Mouse (Mus musculus) hematopoietic stem cell, adult 5-6 weeks (primary cell): ENCODE data around the gene Klk1b21. TPM values are rescaled to one million over a fixed set of nuclear protein-coding genes. Genes with fewer than 3 reads are reported as not detected.
"Not testable (repeated sequence)": the region's sequence is repeated elsewhere in the genome, so short reads cannot be mapped to it uniquely, and the experiment has no call there.

ENCODE experiments used
- ATAC-seq, 2 experiments: fragments of 125-278 bp in 1 of 2; replicated peaks in 1 of 2; 2 replicates each; pipeline ENCODE4 v1.8.0; 2016 to 2017; ENCODE audit warnings: inconsistent platforms in 2 of 2, mild to moderate bottlenecking in 2 of 2, moderate number of reproducible peaks in 2 of 2, low read depth in 1 of 2, moderate TSS enrichment in 1 of 2; ENCODE audit not compliant: low FRiP score in 2 of 2, poor library complexity in 2 of 2, severe bottlenecking in 2 of 2, insufficient read depth in 1 of 2, low TSS enrichment in 1 of 2
- total RNA-seq: library from RNA; stranded (forward); fragments of 172-1452, 232-1000 nt; gene quantifications from 2 replicates; pipeline ENCODE4 v1.2.3, GENCODE M21; 2017

Klk1b21 gene
- not detected in 2 replicates for total RNA-seq

DNA sequence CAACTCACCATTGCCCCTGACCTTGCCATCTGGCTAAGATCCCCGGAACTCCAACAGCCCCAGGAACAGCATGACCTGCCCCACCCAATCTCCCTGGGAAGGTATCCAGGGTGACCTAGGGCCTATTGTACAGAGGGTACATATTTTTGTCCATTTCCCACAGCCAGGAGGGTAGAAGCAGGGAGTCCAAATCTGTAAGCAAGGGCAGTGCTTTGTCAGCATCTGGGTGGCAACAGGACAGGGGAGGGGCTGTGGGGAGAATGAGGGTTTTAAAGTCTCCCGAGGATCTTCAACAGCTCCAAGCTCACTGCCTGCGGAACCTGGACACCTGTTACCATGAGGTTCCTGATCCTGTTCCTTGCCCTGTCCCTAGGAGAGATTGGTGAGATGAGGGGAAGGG is at the start of gene Klk1b21:
Gene Klk1b21 (plus strand): TSS at position 301 of the 400 bp plus-strand sequence.
- ATAC-seq, result not testable (repeated sequence)

DNA sequence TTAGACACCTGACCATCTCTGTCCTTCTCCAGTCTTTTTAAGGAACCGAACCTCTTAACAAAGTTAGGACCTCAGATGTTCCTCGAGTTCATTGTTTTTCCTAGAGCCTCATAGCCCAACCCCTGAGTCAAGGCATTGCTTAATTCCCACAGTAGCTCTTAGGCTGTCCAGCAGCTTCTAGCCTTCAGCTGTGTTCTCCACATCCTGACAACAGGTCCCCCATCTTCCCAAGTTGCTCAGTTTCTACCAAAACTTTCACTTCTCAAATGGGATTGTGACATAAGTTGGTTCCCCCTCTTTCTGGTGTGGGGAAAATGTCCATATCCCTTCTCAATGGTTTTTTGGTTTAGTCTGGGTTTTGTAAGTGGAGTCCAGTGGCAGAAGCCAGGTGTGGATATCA is 30.0 kb upstream of the Klk1b21 start:
- ATAC-seq, result no peak

DNA sequence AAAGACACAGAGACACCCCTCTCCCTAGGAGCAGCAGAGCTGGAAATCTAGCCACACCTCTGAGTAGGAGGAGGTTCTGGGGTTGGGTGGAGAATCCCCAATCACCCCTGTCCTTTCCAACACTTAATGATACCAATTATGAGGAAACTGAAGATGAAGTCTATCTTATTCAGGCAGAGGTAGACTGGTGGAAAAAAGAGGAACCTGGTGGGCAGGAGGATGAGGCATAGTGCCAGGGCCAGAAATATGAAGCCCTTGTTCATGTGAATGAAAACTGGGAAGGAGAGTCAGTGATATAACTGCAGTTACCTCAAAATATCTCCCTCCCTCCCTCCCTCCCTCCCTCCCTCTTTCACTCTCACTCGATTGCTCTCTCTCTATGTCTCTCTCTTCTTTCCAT is 24.4 kb upstream of the Klk1b21 start:
- no peak for ATAC-seq

DNA sequence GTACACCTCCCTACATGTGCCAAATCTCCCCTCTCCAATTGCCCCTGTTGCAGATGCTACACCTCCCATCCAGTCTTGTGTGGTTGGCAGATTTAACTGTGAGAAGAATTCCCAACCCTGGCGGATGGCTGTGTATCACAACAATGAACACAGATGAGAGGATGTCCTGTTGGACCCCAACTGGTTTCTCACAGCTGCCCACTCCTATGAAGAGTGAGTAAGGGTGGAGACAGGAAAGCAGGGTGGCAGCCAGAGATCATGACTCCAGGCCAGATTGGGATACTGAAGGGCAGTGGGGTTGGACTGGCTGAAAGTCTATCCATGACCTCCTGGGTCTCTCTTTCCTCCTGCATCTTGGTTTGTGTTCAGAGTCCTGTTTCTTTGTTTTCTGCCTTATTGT is 6.0 kb upstream of the Klk1b21 start:
- no peak for ATAC-seq

DNA sequence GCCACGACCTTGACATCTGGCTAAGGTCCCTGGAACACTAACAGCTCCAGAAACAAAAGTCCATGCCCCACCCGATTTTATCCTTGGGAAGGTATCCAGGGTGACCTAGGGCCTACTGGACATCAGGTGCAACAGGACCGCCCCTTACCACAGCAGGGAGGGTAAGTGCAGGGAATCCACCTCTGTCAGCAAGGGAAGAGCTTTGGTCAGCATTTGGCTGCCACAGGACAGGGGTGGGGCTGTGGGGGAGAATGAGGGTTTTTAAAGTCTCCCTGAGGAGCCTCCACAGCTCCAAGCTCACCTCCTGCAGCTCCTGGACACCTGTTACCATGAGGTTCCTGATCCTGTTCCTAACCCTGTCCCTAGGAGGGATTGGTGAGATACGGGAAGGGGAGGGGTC is 10.2 kb downstream of the Klk1b21 start, which contains the start of gene Klk1b22:
Gene Klk1b22 (plus strand): TSS at position 301 of the 400 bp plus-strand sequence.
- ATAC-seq, result no peak

DNA sequence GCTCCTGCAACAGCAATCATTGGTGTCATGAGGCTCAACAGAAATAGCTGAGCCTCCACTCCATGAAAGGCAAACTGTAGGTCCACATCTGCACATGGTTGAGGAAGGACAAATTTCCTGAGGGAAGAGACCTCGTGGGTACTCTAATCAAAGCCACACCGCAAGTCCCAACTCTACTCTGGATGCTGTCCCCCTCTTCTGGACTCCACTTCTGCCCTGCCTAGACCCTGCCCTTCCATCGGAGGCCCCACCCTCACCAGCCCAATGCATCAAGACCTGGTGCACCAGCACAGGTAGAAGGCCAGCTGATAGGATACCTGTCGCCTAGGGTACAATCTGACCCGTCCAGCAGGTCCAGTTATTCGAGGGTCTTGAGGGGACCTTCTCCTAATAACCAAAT is 21.3 kb downstream of the Klk1b21 start:
- ATAC-seq, result no peak

DNA sequence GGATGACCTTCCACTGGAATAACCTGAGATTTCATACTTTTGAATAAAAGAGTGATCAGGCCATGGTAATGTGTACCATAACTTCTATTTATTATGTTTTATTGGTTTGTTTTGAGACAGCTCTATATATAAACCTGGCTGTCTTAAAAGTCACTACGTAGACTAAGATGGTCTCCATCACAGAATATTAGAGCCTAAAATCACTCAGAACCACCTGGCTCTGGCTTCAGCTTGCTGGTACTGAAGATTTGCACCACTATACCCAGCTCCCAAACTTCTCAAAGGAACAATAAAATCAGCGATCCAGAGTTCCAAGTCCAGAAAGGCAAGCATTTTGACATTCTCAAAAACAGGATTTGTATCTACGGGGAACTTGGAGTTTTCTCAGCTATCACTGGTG is 34.3 kb downstream of the Klk1b21 start, which contains the start of gene Klk1b16:
Gene Klk1b16 (plus strand): TSS at position 301 of the 400 bp plus-strand sequence.
- ATAC-seq, result no peak

Other genes starting within 250 kb of the Klk1b21 start
- not detected in 2 replicates for gene Klk4, start 221.2 kb upstream of the Klk1b21 start, total RNA-seq
- not detected in 2 replicates for gene Klk15, start 168.6 kb upstream of the Klk1b21 start, total RNA-seq
- gene Klk1b8, start 151.7 kb upstream of the Klk1b21 start, total RNA-seq, result not detected in 2 replicates
- gene Klk1b1, start 135.6 kb upstream of the Klk1b21 start, total RNA-seq, result not detected in 2 replicates
- gene Klk1b9, start 126.3 kb upstream of the Klk1b21 start, total RNA-seq, result not detected in 2 replicates
- not detected in 2 replicates for gene Klk1b11, start 106.5 kb upstream of the Klk1b21 start, total RNA-seq
- gene Klk1b26, start 90.2 kb upstream of the Klk1b21 start, total RNA-seq, result not detected in 2 replicates
- gene Klk1b27, start 50.0 kb upstream of the Klk1b21 start, total RNA-seq, result not detected in 2 replicates
- gene Klk1b22, start 10.3 kb downstream of the Klk1b21 start, total RNA-seq, result not detected in 2 replicates
- gene Klk1b16, start 34.4 kb downstream of the Klk1b21 start, total RNA-seq, result not detected in 2 replicates
- gene Klk1b24, start 85.9 kb downstream of the Klk1b21 start, total RNA-seq, result not detected in 2 replicates
- not detected in 2 replicates for gene Klk1b3, start 95.9 kb downstream of the Klk1b21 start, total RNA-seq
- gene Klk1b4, start 105.1 kb downstream of the Klk1b21 start, total RNA-seq, result not detected in 2 replicates
- gene Klk1b5, start 113.6 kb downstream of the Klk1b21 start, total RNA-seq, result not detected in 2 replicates
- not detected in 2 replicates for gene Klk1, start 123.0 kb downstream of the Klk1b21 start, total RNA-seq
- gene Gm36864, start 133.8 kb downstream of the Klk1b21 start, total RNA-seq, result not detected in 2 replicates
- gene 1700028J19Rik, start 144.4 kb downstream of the Klk1b21 start, total RNA-seq, result 0.31 TPM in 1 of 2 replicates, not detected in the other
- gene 2410002F23Rik, start 144.4 kb downstream of the Klk1b21 start, total RNA-seq, result 86.6 and 87.3 TPM in 2 replicates
- gene Acp4, start 155.1 kb downstream of the Klk1b21 start, total RNA-seq, result 0.74 TPM in 1 of 2 replicates, not detected in the other
- gene Gm15517, start 159.1 kb downstream of the Klk1b21 start, total RNA-seq, result not detected in 2 replicates
- 1.5 and 4.2 TPM in 2 replicates for gene Clec11a, start 204.6 kb downstream of the Klk1b21 start, total RNA-seq
- not detected in 2 replicates for gene Shank1, start 207.9 kb downstream of the Klk1b21 start, total RNA-seq